Mouse (Mus musculus) small intestine, adult 2 months (tissue): ENCODE measurements around the gene Higd1c.
"Not testable (repeated sequence)": the region's sequence is repeated elsewhere in the genome, so short reads cannot be mapped to it uniquely, and the experiment has no call there.

ENCODE experiments used
- CTCF ChIP-seq: fragments of 200-500 bp; IDR thresholded peaks from 2 replicates; pipeline ENCODE4 v1.5.1; 2012; ENCODE audit warnings: low read depth, mild to moderate bottlenecking, control low read depth, inconsistent platforms, low read length, moderate library complexity, mixed read lengths; ENCODE audit not compliant: insufficient replicate concordance, insufficient read length; ENCODE audit errors: extremely low read depth
- POLR2A ChIP-seq: fragments of 200-500 bp; IDR thresholded peaks from 2 replicates; pipeline ENCODE4 v1.6.1; 2012; ENCODE audit warnings: low read depth, mild to moderate bottlenecking, control low read depth, inconsistent platforms, low read length, moderate library complexity

DNA sequence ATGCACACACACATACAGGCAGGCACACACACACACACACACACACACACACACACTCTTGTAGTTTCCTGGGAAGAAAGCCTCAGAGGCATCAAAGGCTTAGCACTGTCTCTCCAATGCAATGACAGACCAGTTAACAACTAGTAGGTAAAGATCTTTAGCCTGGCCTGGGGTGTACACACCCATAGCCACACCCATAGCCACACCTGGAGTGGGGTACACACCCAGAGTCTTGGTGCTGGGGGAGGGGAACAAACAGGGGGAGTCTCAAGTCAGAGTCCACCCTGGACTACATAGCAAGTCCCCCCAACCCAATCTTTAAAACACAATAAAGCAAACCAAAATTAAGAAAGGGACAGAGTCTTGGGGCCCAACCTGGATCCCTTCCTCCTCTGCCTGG, 27.0 kb upstream of the Higd1c start:
- not testable (repeated sequence) for TF ChIP-seq CTCF, POLR2A
